Mouse (Mus musculus) heart, postnatal 4 days (tissue): ENCODE measurements around the gene Nup153. TPM values are rescaled to one million over a fixed set of nuclear protein-coding genes. Genes with fewer than 3 reads are reported as not detected.

Experiments used
- DNase-seq: peaks from one replicate; pipeline ENCODE4 v3.0.0; 2021
- total RNA-seq, 2 experiments: library from RNA; stranded (reverse); gene quantifications; 2 replicates each; pipeline ENCODE4 v1.2.3; 2021

Nup153 gene
- total RNA-seq: 10 to 100 TPM; 59.6 to 60.6 TPM

DNA sequence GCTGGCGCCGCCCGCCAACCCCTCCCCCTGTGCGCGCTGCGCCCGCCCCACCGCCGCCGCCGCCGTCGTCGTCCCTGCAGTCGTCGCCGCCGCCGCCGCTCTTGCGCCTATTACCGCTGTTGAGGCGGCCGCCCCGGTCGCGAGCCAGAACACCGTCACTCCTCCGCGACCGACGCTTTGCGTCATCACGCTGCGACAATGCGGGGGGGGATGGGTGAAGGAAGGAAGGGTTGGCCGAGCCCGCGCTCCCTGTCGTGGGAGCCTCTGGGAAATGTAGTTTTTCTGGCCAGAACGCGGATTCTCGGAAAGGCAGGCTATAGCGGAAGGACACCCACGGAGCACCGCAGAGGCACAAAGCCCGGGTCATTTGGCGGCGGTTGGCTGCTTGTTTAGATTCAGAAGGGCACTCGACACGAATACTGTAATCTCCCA lies at the start of gene Nup153:
Gene Nup153 (minus strand): TSS at position 104 of the 432 bp plus-strand sequence.
- peak; percentile 100 for DNase-seq

DNA sequence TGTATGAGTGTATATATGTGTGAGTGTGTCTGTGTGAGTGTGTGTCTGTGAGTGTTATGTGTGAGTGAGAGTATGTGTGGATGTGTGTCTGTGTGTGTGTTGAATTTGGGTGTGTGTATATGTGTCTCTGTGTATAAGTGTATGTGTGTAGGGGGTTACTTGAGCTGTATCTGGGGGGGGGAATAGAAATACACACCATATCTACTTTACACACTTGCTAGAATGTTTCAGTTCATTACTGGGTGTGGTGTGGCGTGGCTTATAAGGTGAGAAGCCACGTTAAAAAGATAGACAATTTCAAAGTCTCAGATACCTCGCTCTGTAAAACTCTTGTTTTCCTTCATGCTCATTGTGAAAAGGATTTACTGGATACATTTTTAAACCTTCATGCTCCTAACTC lies 49.7 kb upstream of the Nup153 start:
- no peak for DNase-seq

DNA sequence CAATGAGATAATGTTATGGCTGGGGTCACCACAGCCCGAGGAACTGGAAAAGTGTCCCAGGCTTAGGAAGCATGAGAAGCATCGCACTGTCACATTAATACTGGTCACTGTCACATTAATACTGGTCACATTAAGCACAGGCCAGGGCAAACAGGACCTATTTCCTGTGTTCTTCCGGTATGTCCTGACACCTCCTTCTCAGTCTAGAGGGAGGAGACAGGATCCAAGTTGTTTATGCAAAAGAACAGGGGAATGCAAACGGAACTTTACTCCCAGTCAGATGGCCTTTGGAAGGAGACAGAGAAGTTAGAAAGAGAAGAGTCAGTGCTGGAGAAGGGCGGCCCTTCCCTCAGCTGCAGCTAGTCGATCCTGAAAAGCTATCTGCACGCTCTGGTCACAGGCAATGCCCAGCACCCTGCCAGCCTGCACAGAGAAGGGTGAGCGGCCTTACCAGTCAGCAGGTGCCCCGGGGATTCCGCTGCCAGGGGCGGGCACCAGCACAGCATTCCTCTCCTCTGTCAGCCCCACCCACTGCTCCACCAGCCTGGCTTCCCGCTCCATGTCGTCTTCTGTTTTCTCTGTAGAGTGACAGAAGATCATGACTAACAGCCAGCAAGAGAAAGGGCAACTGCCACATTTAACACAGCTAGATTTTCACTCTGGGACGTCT lies 49.0 kb upstream of the Nup153 start:
- peak; percentile 15 for DNase-seq

DNA sequence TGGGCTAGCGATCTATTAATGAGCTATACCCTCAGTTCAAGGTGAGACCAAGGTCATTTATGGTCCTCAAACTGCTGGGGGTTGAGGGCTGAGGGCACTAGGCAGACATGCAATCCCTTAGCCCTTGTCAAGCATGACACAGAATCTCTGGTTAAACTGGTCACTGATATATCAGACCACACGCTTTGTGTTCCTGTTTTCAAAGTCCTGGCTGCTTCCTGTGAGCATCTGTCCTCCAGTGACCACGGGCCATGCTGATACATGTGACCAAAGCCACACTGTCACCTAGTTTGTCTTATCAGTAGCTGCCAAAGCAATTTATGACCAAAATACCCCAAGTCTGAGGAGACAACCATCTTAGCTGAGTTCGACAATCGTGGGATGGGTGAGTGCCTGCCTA lies 47.3 kb upstream of the Nup153 start:
- no peak for DNase-seq

DNA sequence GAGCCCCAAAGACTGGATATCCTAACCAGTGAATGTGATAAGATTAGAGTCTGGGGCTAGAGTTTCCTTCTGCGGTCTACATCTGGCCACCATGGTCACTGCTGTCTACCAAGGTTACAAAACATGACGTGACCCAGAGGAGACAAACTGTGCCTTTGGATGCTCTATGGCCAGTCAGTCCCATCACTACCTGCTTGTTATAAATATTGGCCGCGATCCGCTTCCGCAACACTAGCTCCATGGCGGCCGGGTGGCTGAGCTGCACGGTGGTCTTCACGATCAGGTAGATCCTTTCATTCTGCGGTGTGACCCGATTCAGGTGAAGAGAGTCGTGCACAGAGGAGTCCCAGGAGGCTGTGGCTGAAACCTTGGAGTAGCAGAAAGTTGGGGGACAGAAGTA lies 44.8 kb upstream of the Nup153 start:
- DNase-seq: no peak

DNA sequence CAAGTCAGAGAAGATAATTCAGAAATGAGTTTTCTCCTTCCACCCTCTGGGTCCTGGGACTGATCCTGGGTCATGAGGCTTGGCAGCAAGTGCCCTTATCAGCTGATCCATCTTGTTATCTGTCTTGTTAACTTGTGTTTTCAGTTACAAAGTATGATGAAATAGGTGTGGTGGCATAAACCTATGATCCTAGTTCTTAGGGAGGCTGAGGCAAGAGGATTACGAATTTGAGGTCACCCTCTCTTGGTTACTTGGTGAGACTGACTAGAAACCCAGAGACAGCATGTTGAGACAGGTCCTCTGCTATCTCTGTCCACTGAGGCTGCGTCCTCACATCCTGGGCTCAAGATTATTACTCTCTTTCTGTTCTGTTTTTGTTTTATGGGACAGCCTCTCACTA lies 37.6 kb upstream of the Nup153 start:
- DNase-seq: no peak

DNA sequence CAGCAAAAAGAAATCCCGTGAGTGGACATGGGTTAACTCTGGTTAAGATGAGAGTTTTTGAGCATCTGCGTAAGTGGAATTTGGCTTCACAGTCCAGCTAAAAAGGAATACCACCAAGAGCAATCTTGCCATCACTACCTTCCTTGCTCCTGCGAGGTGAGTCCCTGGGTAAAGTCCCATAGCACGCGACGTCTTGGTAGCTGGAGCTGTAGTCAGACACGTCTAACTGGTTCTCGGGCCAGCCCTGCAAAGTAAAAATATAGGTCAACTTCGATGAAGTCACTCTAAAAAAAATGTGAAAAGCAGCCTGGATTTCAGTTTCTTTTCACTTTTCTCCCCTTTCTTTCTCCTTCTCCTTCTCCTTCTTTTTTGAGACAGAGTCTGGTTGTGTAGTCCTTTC lies 35.5 kb upstream of the Nup153 start:
- DNase-seq: no peak

DNA sequence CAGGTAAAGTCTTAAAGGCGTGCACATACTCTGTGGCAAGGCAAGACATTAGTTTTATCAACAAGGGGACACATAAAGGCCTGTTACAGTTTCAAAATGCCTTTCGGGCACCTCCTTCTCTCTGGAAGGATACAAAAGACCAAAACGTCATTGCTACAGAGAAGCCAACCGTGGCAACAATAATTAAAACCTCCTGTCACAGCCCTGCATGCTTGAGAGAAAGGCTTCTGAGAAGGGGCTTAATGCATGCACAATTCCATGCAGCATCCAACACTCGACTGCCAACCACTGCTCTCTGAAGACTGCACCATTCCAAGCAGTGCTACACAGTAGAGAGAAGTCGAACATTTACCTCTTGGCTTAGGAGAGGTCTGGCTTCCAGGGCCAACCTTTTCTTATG lies 33.2 kb upstream of the Nup153 start:
- DNase-seq: no peak

DNA sequence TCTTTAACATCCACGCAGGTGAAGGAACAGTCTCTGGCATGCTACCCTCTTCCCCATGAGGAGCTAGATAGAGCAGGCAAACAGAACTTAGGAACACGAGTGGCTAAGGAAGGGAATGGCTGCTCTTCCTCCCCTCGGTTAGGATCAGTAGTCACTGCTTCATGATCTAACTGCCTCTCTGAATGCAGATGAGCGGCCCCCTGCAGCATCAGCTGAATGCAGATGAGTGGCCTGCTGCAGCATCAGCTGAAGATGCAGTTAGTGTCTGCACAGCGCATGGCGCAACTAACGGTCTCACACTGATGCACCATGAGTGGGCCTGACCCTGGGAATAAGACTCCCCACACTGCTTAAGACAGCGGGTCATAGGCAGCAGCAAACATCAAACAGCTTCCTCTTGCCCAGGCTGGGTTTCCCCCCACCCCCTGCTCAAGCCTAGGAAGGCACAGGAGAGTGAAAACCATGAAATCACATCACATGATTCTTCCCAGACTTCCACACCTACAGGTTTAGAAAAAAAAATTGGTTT lies 31.6 kb upstream of the Nup153 start:
- no peak for DNase-seq

DNA sequence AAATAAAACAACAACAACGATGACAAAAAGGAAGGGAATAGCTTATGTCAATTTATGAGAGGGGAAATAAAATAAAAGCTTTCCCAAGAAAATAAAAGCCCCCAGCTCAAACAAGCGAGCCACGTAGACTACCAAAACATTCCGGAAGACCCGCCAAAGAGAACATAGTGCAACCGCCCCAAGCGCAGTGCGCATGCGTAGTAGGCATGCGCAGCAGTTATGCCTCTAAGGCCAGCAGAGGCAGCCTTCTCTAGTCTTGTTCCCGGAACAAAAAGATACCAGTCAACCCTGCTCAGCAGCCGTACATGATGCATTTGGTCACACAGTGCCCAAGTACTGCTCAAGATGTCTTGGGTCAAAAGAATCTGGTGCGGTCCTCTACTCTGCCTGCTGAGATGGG lies 30.9 kb upstream of the Nup153 start:
- no peak for DNase-seq

DNA sequence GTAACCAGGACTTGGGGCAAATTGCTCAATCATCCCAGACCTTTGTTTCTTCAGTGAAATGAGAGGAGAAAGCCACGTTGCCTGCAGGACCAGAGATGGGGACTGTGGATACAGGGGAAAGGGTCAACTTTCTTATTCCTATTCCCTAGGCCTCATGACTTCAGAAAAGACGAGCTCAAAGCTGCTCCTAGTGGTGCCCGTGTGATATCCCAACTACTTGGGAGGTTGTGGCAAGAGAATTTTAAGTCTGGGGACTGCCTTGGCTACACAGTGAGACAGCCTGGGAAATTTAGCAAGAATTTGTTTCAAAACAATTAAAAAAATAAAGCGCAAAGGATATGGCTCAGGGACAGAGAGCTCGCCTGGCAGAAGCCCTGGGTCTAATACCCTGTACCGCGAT lies 30.2 kb upstream of the Nup153 start:
- no peak for DNase-seq

DNA sequence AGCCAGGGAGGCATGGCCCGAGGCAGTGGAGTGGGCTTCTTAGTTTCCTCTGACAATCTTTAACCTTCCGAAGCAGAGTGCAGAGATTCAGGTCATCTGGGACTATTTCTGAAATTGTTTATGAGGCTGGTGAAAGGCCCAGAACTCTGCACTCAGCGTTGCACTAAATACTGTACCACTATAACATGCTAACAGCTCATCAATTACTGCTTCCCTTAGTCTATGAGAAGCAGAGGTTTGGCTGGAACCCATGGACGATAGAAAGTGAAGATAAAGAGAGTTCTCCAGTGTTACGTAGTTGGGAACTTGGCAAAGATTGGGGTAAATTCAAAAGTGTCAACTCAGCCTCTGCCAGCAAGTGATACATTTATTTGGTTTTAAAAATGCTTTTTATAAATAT lies 25.6 kb upstream of the Nup153 start:
- DNase-seq: no peak

DNA sequence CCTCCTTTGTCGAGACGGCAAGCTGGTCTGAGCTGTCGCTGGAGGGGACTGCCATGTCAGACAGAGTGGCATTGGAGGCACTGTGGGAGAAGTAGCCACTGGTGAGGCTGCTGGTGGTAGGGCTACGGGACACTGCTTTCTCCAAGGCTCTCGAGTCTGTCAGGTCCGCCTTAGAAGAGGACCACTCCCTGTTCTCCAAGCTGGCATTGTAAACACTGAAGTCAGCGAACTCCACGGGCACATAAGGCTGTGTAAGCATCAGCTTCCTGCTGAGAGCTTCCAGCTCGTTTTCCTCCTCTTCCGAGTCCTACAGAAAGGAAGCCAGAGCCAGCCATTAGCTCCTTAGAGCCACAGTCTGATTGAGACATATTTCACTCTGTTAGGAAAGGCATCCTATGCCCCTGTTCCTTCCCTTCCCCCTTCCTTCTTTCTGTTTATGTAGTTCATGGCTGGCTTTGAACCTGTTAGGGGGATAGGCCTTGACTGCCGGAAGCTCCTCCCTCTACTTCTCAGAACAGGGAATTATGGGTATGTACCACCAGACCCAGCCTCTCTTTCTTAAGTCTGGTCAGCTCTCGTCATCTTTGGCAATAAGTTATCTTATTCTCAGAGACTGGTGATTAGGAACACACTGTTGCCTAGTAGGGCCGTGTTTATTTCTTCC lies 25.0 kb upstream of the Nup153 start:
- no peak for DNase-seq

DNA sequence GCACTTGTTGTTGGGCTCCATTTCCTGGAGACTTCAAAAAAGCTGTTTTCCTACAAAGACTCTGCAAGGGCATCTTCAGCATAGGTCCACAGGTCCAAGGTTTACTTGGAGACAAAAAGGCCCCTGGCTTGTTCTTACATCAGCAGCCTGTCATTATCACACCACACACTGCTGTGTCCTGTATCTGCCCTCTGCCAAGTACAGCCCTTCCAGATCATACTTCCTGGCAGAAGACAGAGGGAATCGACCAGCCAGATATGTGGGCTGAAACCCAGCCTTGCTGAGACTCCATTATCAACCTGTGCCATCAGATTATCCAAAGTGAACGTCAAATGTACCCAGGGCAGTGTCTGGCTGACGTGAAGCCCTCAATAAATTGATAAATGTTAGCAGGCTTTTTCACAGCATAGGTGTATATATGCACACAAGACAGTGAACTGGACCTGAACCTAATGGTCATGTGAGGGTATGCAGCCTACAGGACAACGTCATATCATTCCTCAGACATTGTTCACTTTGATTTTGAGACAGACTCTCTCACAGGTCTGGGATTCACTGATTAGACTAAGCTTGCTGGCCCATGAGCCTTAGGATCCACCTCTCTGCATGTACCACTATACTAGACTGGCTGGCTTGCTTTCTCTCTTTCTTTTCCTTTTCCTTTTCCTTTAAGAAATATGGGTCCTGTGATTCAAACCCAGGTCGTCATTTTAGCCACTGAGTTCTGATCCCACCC lies 20.6 kb upstream of the Nup153 start:
- DNase-seq: no peak

DNA sequence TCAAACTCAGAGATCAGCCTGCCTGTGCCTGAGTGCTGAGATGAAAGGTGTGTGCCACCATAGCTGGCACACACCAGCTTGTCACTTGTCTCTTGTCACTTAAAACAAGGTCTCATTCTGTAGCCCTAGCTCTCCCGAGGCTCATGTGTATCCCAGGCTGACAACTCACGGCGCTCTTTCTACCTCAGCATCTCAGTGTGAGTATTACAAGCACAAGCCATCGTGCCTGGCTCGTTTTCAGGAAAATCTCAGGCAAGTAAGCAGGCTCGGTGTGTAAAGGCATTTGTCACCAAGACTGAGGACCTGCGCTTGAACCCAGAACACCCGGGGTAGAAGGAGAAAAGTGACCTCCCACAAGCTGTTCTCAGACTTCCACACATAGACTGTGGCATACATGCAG lies 16.1 kb upstream of the Nup153 start:
- DNase-seq: no peak

DNA sequence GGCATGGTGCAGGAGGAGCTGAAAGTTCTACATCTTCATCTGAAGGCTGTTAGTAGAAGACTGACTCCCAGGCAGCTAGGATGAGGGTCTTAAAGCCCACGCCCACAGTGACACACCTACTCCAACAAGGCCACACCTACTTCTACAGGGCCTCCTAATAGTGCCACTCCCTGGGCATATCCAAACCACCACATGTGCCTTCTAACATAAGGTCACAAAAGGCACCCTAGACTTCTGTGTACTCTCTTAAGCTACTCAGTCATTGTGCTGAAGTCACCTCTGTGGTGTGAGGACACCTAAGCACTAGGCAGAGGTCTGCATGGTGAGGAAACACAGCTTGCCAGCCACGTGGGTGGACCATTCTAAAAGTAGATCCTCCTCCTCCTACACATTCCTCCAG lies 14.6 kb upstream of the Nup153 start:
- DNase-seq: no peak

DNA sequence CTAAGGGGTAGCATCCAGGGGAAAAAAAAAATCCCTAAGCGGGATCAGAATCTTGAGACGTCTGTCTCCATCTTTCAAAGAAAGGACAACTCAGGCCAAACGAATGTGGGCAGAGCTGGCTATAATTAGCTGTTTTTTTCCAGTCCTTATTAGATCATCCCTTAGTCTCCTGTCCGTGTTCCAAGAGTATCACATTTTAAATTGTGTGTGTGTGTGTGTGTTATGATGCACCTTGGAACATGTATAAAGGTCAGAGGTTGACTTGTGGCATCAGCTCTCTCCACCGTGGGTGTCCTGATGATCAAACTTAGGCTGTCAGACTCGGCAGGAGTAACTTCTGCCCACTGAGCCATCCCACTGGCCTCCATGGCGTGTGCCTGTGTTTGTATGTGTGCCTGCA lies 11.7 kb upstream of the Nup153 start:
- no peak for DNase-seq

DNA sequence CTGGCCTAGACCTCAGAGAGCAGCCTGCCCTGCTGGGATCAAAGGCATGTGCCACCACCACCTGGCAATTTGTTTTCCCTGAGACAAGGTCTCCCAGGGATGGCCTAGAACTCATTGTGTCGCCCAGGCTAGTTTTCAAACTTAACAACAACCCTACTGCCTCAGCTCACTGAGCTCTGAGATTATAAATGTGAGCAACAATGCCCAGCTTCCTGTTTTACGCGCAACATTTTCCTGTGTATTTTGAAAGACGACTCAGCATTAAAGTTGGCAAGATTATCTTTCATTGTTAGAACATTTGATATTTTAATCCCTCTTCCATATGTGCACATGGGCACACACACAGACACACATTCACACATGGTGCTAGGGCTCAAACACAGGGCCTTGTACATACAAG lies 9.7 kb upstream of the Nup153 start:
- no peak for DNase-seq

DNA sequence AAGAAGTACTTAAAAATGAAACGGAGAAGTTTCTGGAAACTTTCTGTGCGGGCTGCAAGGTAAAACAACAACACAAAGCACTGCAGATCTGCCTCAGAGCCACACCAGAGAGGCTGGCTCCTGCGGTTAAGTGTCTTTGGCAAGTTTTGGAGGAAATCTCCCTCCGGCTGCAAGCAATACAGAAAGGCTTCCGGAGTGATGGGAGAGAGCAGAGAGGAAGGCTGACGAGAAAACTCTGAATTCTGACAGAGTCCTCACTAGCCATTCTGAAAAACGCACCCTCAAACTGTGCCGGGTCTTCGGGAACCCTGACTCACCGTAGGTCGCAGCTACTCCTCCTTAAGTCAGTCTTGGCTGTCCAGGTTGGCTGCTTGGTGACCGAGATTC lies 8.7 kb upstream of the Nup153 start:
- no peak for DNase-seq

DNA sequence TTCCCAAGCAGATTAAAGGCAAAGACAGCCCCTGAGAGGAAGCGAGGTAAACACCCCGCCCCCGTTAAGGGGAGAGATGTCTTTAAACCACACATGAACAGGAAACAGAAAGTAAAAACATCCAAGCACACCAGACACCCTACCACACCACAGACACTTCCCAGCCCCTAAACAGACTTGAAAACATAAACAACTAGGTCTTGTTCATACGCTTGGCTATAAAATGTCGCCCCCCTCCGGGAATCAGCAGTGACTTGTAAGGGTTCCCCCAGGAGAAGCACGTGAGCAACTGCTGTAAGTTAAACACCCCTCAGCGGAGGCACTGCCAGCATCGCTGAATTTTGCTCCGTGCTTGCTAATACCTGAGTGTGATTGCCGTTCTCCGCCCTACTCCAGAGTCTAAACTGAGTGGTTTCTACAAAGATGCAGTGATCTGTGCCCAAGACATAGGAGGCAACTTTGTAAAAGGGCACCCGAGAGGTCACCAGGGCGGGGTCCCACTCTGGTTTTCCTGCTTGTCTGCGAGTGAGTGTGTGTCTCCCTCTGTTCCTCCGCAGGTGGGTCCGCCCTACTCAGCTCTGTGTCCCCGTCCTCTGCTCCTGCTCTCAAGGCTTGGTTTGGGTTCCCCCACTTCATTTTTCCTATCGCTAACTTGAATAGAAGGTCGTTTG lies 8.2 kb upstream of the Nup153 start:
- peak; percentile 38 for DNase-seq

DNA sequence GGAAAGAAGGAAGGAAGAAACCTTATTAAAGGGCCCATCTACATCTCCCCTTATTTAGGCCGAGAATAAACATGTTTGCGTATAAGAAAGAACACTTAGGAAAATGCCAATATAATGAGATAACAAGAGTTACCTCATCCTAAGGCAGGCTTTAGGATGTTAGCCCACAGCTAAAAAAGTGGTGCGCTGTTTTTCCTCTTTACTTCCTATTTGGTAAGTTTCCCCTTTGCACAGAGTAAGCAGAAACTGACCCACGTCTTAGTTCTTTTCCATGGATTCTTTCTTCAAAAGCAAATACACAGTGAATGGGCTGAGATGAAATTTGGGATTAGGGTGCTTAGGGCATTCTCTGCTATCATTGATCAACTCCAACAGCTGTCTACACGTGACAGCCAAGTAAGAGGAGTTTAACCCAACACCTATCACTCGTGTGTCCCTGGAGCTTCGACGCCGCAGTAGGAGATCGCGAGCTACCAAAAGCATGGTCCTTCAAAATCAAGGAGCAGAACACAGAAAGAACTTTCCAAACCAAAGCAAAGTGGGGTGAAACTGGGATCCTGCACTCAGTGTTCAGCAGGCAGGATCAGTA lies 7.6 kb upstream of the Nup153 start:
- DNase-seq: no peak

DNA sequence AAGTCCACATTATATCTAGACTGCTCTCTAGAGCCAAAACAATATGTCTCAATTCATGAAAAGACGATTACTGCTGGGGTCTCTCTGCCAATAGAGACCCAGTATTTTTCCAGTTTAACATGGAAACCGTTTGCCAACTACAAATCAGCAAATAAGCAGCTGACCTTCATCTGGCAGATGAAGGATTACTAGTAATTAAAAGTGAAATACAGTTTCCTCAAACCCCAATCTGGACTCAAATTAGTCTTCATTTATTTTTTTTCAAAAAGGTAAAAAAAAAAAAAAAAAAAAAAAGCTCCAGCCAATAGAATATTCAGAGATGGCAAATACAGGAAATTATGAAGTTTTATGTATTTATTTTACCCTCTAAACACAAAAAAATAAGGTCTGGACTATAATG lies 2.3 kb upstream of the Nup153 start:
- no peak for DNase-seq

DNA sequence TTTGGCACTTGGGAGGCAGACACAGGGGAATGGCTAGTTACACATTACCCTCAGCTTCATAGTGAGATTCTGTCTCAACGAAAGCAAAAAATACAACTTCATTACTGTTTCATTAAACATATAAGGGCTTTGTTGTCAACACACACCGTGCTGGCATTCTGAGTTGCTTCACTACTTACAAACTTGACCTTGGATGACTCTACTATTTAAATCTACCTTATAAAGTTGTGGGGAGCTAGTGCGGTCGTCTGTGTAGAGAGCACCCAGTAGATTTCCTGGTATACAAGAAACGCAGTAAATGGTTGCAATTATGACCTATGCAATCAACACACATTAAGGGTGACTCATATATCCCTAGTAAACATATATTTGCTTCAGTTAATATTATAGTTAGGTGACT lies 671 bp upstream of the Nup153 start:
- no peak for DNase-seq
